In the genomic region with DNA sequence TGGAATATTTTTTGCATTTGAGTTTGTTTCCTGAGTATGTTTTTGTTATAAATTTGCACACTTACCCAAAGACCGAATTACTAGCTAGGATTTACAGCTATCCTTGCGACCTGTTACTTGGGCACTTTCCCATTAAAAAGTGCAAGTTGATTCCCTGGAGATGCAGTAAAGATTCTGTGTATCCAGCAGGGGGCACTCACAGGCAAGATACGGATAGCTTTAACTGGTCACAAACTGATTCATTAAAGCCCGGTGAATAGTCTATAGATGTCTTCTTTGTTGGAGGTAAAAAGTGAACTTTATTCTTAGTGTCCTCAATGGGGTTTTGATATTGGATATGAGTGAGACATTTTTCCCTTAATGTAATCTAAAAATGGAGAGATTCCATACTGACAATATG, we compare ENCODE assay signal across 10 mouse cellular contexts. TPM values are rescaled to one million over a fixed set of nuclear protein-coding genes. Genes with fewer than 3 reads are reported as not detected.
DNase-seq lines count a peak whose midpoint lies in the region; ATAC-seq lines count a peak whose summit lies in the region.
"Had no signal": no experiment of that assay in that cellular context is flagged by ENCODE, and none has a peak within 500 bp of the region (broad histone marks: within the 10 kb centered on the region; RNA-seq: fewer than 3 reads in every experiment).

No protein-coding gene starts in this region.

- H3K9me3 ChIP-seq in midbrain, embryonic 10.5 days (replicated peaks): no peaks in the 10 kb centered on the region
- no peaks in the 10 kb centered on the region for H3K9me3 ChIP-seq in midbrain, embryonic 15.5 days
- H3K9me3 ChIP-seq: embryonic facial prominence, embryonic 15.5 days had no signal

- no peak overlapping the region for H3K4me2 ChIP-seq in midbrain, embryonic 15.5 days
- H3K4me2 ChIP-seq: embryonic facial prominence, embryonic 15.5 days had no signal

- intact Hi-C loops in gastrocnemius, postnatal 36 days (cut with DNase I): loop anchor here (2.0 to 5.0 kb wide), 3 partner anchors 301 to 496 kb away; no protein-coding TSS in a partner anchor

- peak; percentile 59 for DNase-seq in midbrain, embryonic 10.5 days (ENCODE audit: low spot score)
- peak; percentile 90 for DNase-seq in NIH3T3 (ENCODE audit: low read depth)
- peak; percentile 57 for DNase-seq in cerebellum, adult 9-10 months
- DNase-seq in gastrocnemius, postnatal 36 days: peak; percentile 36 to 70
- DNase-seq in layer of hippocampus, adult 9-10 months (ENCODE audit: low spot score): peak; percentile 48
- peak; percentile 54 to 61 for DNase-seq in thymus, postnatal 36 days

- H3K4me3 ChIP-seq in midbrain, embryonic 10.5 days: no peak overlapping the region
- no peak overlapping the region for H3K4me3 ChIP-seq in midbrain, embryonic 15.5 days
- H3K4me3 ChIP-seq: embryonic facial prominence, embryonic 15.5 days had no signal

- 10% methylated on average over 4 of the region's 4 CpGs for WGBS in midbrain, embryonic 10.5 days
- 6% methylated on average over 4 of the region's 4 CpGs for WGBS in midbrain, embryonic 15.5 days

- no peaks in the 10 kb centered on the region for H3K36me3 ChIP-seq in midbrain, embryonic 10.5 days
- H3K36me3 ChIP-seq in midbrain, embryonic 15.5 days (replicated peaks): no peaks in the 10 kb centered on the region
- H3K36me3 ChIP-seq: embryonic facial prominence, embryonic 15.5 days had no signal

- no peaks in the 10 kb centered on the region for H3K4me1 ChIP-seq in midbrain, embryonic 10.5 days
- H3K4me1 ChIP-seq in midbrain, embryonic 15.5 days: no peaks in the 10 kb centered on the region

- H3K27me3 ChIP-seq in midbrain, embryonic 10.5 days (ENCODE audit: low read depth, poor library complexity, severe bottlenecking): no peaks in the 10 kb centered on the region
- no peaks in the 10 kb centered on the region for H3K27me3 ChIP-seq in midbrain, embryonic 15.5 days (replicated peaks)
- H3K27me3 ChIP-seq: embryonic facial prominence, embryonic 15.5 days had no signal

- ATAC-seq in midbrain, embryonic 15.5 days (replicated peaks): no peak
- peak; percentile 76 for ATAC-seq in megakaryocyte progenitor cell, adult 5-6 weeks (replicated peaks; ENCODE audit: poor library complexity)

- H3K9ac ChIP-seq in midbrain, embryonic 15.5 days: no peak overlapping the region
- H3K9ac ChIP-seq: embryonic facial prominence, embryonic 15.5 days had no signal

- H3K27ac ChIP-seq in midbrain, embryonic 10.5 days (replicated peaks): no peak overlapping the region
- no peak overlapping the region for H3K27ac ChIP-seq in midbrain, embryonic 15.5 days
- H3K27ac ChIP-seq: embryonic facial prominence, embryonic 15.5 days; macrophage had no signal

RNA-seq across cellular contexts. Expression of a gene that starts 32.7 kb away (rescaled TPM):
- 8.3 and 8.5 TPM in 2 replicates for polyA plus RNA-seq in midbrain, embryonic 10.5 days (2016; fragmentation: Nextera tagmentation; extraction: Ambion mirVana)
- polyA plus RNA-seq in midbrain, embryonic 15.5 days (2015; fragmentation: Nextera tagmentation; extraction: Ambion mirVana): 0.82 and 1.3 TPM in 2 replicates
- total RNA-seq in gastrocnemius, postnatal 36 days (2021): 10 to 100 TPM; 52.0 to 59.0 TPM
- 0.10 and 0.35 TPM in 2 replicates for total RNA-seq in megakaryocyte progenitor cell, adult 5-6 weeks (2015)
- 0.25 TPM in 1 of 2 replicates, not detected in the other for total RNA-seq in megakaryocyte progenitor cell, adult 5-6 weeks (2017)
- polyA plus RNA-seq: macrophage had no signal

Comparison
In these comparisons a context has a peak if more than half of its experiments do, and no peak if none do; other contexts are left out.
1. RNA of a gene that starts 32.7 kb away (total RNA-seq): 52.0 to 59.0 TPM in gastrocnemius, postnatal 36 days; 0.10 to 0.35 TPM in megakaryocyte progenitor cell, adult 5-6 weeks; every median in the first group is over 10 times any median in the second.
2. Peak in every context shown above with its lines, with median percentiles within 50 percentile points of each other: DNase-seq.